Mouse (Mus musculus): ENCODE results near the gene Vmn1r205. TPM values are rescaled to one million over a fixed set of nuclear protein-coding genes. Genes with fewer than 3 reads are reported as not detected.
"Not testable (repeated sequence)": the region's sequence is repeated elsewhere in the genome, so short reads cannot be mapped to it uniquely, and the experiment has no call there.

The Vmn1r205 gene
- not detected for total RNA-seq (2018; cell fraction: chromatin; rRNA removed)
- total RNA-seq (2018; cell fraction: cytosol; rRNA removed) = not detected
- total RNA-seq (2018; cell fraction: nucleus; rRNA removed) = not detected
- not detected in 3 replicates for polyA plus RNA-seq (2018)

DNA sequence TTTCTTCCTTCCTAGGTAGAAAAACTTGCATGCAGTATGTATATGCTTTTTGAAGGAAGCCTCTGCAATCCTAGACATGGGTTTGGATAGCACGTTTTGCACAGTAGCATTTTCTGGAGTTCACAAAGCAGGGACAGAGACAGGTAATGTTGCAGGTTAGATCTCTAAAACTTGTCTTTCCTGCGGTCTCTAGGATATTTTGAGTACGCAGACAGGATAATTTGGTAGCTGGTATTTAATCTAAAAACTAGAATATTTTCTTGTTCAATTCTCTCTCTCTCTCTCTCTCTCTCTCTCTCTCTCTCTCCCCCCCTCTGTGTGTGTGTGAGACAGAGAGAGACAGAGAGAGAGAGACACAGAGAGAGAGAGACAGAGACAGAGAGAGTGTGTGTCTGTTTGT lies at the start of gene Vmn1r205:
Gene Vmn1r205, minus strand, starts transcription at position 101 of the 400 bp plus-strand sequence.
- Histone ChIP-seq H3K79me2 (ENCODE audit: inconsistent target) (no peaks in the 10 kb centered on the region), H3K27ac (no peak within 1 kb of the TSS), H3K4me3 (ENCODE audit: inconsistent target) (no peak within 1 kb of the TSS), H3K36me3 (ENCODE audit: inconsistent target) (no peaks in the 10 kb centered on the region)
- WGBS (ENCODE audit: missing documents) = 84% methylated on average over 3 of the region's 3 CpGs

DNA sequence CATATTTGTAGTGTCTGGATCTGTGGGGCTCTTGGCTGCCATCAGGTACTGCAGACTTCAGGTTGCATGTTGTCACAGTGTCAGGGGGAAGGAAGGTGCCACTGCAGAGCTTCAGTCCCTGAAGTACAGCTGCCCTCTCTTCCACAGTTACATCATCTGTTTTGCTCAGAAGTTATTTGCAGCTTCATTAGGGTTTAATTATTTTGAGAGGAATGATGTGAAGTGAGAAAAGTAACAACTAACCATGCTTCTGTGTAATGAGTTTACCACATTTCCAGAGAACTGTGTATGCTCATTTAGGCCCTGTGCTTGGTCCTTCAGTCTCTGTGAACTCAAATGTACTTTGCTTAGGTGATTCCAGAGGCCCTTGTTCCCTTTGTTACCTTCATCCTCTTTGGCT lies 31.4 kb upstream of the Vmn1r205 start, which contains the start of gene Vmn1r206:
Gene Vmn1r206, minus strand, starts transcription at position 101 of the 400 bp plus-strand sequence.
- H3K36me3 ChIP-seq (ENCODE audit: inconsistent target); H3K27ac ChIP-seq; H3K4me3 ChIP-seq (ENCODE audit: inconsistent target); H3K79me2 ChIP-seq (ENCODE audit: inconsistent target): not testable (repeated sequence)

DNA sequence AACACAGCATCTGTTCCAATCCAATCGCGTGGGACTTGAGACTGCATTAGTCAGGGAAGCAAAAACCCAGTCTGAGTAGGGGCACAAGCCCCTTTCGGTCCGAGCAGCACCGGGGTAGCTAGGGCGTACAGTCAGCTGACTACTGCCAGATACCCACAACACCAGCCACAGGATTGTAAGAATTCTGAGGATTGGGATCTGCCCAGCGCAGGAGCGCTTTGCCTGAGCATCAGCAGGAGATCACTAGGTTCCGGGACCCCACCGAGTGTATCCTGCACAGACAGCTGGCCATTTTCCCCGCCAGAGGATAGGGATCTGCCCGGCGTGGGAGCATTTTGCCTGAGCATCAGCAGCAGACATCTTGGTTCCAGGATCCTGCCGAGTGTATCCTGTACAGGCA lies 9.5 kb downstream of the Vmn1r205 start:
- not testable (repeated sequence) for H3K4me3 ChIP-seq (ENCODE audit: inconsistent target); H3K36me3 ChIP-seq (ENCODE audit: inconsistent target); H3K79me2 ChIP-seq (ENCODE audit: inconsistent target); H3K27ac ChIP-seq
- 83% methylated on average over 12 of the region's 14 CpGs for WGBS (ENCODE audit: missing documents)

DNA sequence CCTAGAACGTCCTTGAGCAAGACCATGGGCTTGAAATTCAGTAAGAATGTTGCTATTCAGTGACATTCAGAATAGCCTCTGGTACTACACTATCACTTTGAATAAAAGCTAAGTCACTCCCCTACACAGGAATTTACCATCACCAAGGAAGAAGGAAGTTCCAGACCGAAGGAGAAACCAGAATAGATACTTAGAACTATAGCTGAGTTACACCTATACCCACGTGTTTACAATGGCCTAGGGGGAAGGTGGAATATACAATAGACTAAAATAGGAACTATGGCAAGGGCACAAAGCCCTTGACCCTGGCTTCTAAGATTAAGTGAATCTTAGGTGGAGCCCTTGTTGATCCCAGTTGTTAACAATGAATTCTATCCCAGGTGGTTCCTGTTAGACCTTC lies 17.9 kb downstream of the Vmn1r205 start:
- not testable (repeated sequence) for H3K79me2 ChIP-seq (ENCODE audit: inconsistent target); H3K27ac ChIP-seq; H3K36me3 ChIP-seq (ENCODE audit: inconsistent target); H3K4me3 ChIP-seq (ENCODE audit: inconsistent target)
- 77% methylated on average over 2 of the region's 3 CpGs for WGBS (ENCODE audit: missing documents)

DNA sequence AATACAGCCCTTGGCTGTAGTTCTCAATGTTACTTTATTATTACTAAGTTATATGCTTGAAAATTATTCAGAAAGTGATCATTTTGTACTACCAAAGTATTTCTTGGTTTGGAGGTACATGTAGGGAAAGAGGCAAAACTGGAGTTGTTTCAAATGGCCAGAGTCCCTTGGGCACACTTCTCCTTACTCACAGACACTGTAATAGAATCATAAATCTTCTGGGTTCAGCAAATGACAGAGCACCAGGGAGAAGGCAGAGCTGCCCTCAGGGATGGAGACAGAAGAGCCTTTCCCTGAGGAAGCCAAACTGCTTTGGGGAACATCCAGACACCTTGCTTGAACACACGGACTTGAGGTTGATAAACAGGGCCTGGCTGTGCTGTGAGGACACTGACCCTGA lies 39.9 kb downstream of the Vmn1r205 start, which contains the start of gene Vmn1r204:
Gene Vmn1r204, plus strand, starts transcription at position 301 of the 400 bp plus-strand sequence.
- H3K27ac ChIP-seq; H3K79me2 ChIP-seq (ENCODE audit: inconsistent target); H3K36me3 ChIP-seq (ENCODE audit: inconsistent target); H3K4me3 ChIP-seq (ENCODE audit: inconsistent target): not testable (repeated sequence)
- 78% methylated on average over 1 of the region's 1 CpGs for WGBS (ENCODE audit: missing documents)

Other genes starting within 250 kb of the Vmn1r205 start
- gene Vmn1r198, start 242.6 kb downstream of the Vmn1r205 start, polyA plus RNA-seq (2018) = not detected in 3 replicates
- gene Vmn1r199, start 213.2 kb downstream of the Vmn1r205 start, polyA plus RNA-seq (2018) = not detected in 3 replicates
- not detected in 3 replicates for gene Vmn1r200, start 202.6 kb downstream of the Vmn1r205 start, polyA plus RNA-seq (2018)
- not detected in 3 replicates for gene Vmn1r201, start 121.1 kb downstream of the Vmn1r205 start, polyA plus RNA-seq (2018)
- not detected in 3 replicates for gene Vmn1r202, start 87.6 kb downstream of the Vmn1r205 start, polyA plus RNA-seq (2018)
- 0.02 to 0.03 TPM in 2 of 3 replicates, not detected in the other for gene Vmn1r203, start 74.9 kb downstream of the Vmn1r205 start, polyA plus RNA-seq (2018)
- gene Vmn1r204, start 39.8 kb downstream of the Vmn1r205 start, polyA plus RNA-seq (2018) = not detected in 3 replicates
- gene Vmn1r206, start 31.3 kb upstream of the Vmn1r205 start, polyA plus RNA-seq (2018) = not detected in 3 replicates
- gene Vmn1r207-ps, start 136.6 kb upstream of the Vmn1r205 start, polyA plus RNA-seq (2018) = not detected in 3 replicates
- gene Vmn1r208, start 184.4 kb upstream of the Vmn1r205 start, polyA plus RNA-seq (2018) = not detected in 3 replicates
- not detected in 3 replicates for gene Vmn1r209, start 216.7 kb upstream of the Vmn1r205 start, polyA plus RNA-seq (2018)
- not detected in 3 replicates for gene Vmn1r210, start 238.3 kb upstream of the Vmn1r205 start, polyA plus RNA-seq (2018)

All from macrophage (primary cell).